ENCODE assay signal across 8 mouse cellular contexts in genomic region chr1:36744268-36744944, GRCm38 (mm10). TPM values are rescaled to one million over a fixed set of nuclear protein-coding genes. Genes with fewer than 3 reads are reported as not detected.
A peak's percentile ranks its signal among the peaks of the same experiment; 100 is the strongest.
DNase-seq lines count a peak whose midpoint lies in the region; ATAC-seq and TF ChIP-seq lines count a peak whose summit lies in the region.

No protein-coding gene starts in this region.

- H3K36me3 ChIP-seq in MEL (ENCODE audit: control insufficient read depth in 1 of 2, insufficient read depth in 2 of 2, low read length in 2 of 2) = no peaks in the 10 kb centered on the region
- no peaks in the 10 kb centered on the region for H3K36me3 ChIP-seq in forebrain, embryonic 16.5 days (ENCODE audit: control insufficient read depth, insufficient read depth)

- DNase-seq in MEL (ENCODE audit: low read depth, low spot score) = peak; percentile 70
- DNase-seq in cerebellum, adult 11 months = peak; percentile 73
- peak; percentile 60 to 72 for DNase-seq in layer of hippocampus, adult 2 months (ENCODE audit: low spot score in 2 of 2)
- peak; percentile 64 to 65 for DNase-seq in lung, adult 18-20 months
- DNase-seq in thymus, adult 18-20 months = peak; percentile 60 to 71

- no peak for TF ChIP-seq POLR2A in MEL (IDR thresholded peaks at IDR 0.05; ENCODE audit: control insufficient read depth in 1 of 2, insufficient read depth in 1 of 2, low read depth in 1 of 2, low read length in 2 of 2, poor library complexity in 1 of 2)

- peaks cover 0 to 4% of the 10 kb centered on the region in 2 experiments; a peak in 2 of 4 replicates for H3K27me3 ChIP-seq in MEL (ENCODE audit: control insufficient read depth in 1 of 2, insufficient read depth in 2 of 2, low read length in 2 of 2)
- no peaks in the 10 kb centered on the region for H3K27me3 ChIP-seq in forebrain, embryonic 16.5 days (replicated peaks; ENCODE audit: control insufficient read depth, insufficient read depth, low read length)

- no peak for TF ChIP-seq EP300 in MEL (IDR thresholded peaks at IDR 0.05; ENCODE audit: low read depth in 1 of 2, low read length in 2 of 2)

- H3K79me2 ChIP-seq in MEL (ENCODE audit: control insufficient read depth, insufficient read depth, low read length, poor library complexity) = no peaks in the 10 kb centered on the region

- TF ChIP-seq CTCF in MEL (IDR thresholded peaks at IDR 0.05 in 2 of 3, conservative IDR thresholded peaks at IDR 0.05 in 1 of 3; ENCODE audit: control insufficient read depth in 1 of 3, insufficient read depth in 1 of 3, low read depth in 2 of 3, low read length in 3 of 3, poor library complexity in 1 of 3, severe bottlenecking in 1 of 3) = peak; percentile 76 to 81 (median 77)
- peak; percentile 90 for TF ChIP-seq CTCF in layer of hippocampus, adult 2 months (conservative IDR thresholded peaks at IDR 0.05)

- H3K4me1 ChIP-seq in MEL (ENCODE audit: control insufficient read depth in 1 of 2, insufficient read depth in 2 of 2, low read length in 2 of 2) = peaks cover 0 to 5% of the 10 kb centered on the region in 2 experiments; a peak in 1 of 4 replicates
- H3K4me1 ChIP-seq in forebrain, embryonic 16.5 days (replicated peaks; ENCODE audit: control insufficient read depth, insufficient read depth, low read length) = peaks cover 6% of the 10 kb centered on the region

- 21% methylated on average over 17 of the region's 17 CpGs for WGBS in forebrain, embryonic 16.5 days

- peak; percentile 89 for ATAC-seq in forebrain, embryonic 16.5 days
- peak; percentile 70 to 76 for ATAC-seq in hematopoietic stem cell, adult 5-6 weeks (replicated peaks in 1 of 2; ENCODE audit: insufficient read depth in 1 of 2, low FRiP score in 2 of 2, low TSS enrichment in 1 of 2, low read depth in 1 of 2, poor library complexity in 2 of 2, severe bottlenecking in 2 of 2)
- ATAC-seq in neutrophil, adult 5-6 weeks (ENCODE audit: extremely low read depth, insufficient number of reproducible peaks, low FRiP score, poor library complexity, severe bottlenecking) = peak; percentile 77

- H3K27ac ChIP-seq in MEL (ENCODE audit: control insufficient read depth, low read depth, low read length) = no peak overlapping the region
- peak overlapping the region; percentile 1; the same call in 1 of the 2 replicates for H3K27ac ChIP-seq in forebrain, embryonic 16.5 days (ENCODE audit: low read length)
- peak overlapping the region; percentile 79 for H3K27ac ChIP-seq in layer of hippocampus, adult 2 months

- no peak overlapping the region for H3K4me3 ChIP-seq in MEL (ENCODE audit: control insufficient read depth in 1 of 2, insufficient read depth in 1 of 2, low read depth in 2 of 2, low read length in 2 of 2)
- peak overlapping the region; percentile 37 for H3K4me3 ChIP-seq in forebrain, embryonic 16.5 days (replicated peaks; ENCODE audit: low read length)
- H3K4me3 ChIP-seq in layer of hippocampus, adult 2 months = peak overlapping the region; percentile 43

- H3K9me3 ChIP-seq in MEL (replicated peaks; ENCODE audit: insufficient read depth, low read length) = no peaks in the 10 kb centered on the region
- no peaks in the 10 kb centered on the region for H3K9me3 ChIP-seq in forebrain, embryonic 16.5 days (ENCODE audit: control insufficient read depth, low read length)

- H3K9ac ChIP-seq in MEL (ENCODE audit: control insufficient read depth, low read depth, low read length, poor library complexity, severe bottlenecking) = no peak overlapping the region
- no peak overlapping the region for H3K9ac ChIP-seq in forebrain, embryonic 16.5 days (replicated peaks; ENCODE audit: low read depth, low read length)

- peak; percentile 47 for TF ChIP-seq RAD21 in MEL (IDR thresholded peaks at IDR 0.05; ENCODE audit: low read depth, low read length)

- H3K4me2 ChIP-seq in forebrain, embryonic 16.5 days (ENCODE audit: low read length) = peak overlapping the region; percentile 50

TF ChIP-seq in MEL, 35 proteins besides CTCF, POLR2A, EP300 and RAD21:
- TF ChIP-seq ZKSCAN1 (IDR thresholded peaks at IDR 0.05; ENCODE audit: low read depth, low read length) (no peak), USF2 (IDR thresholded peaks at IDR 0.05; ENCODE audit: borderline replicate concordance in 1 of 2, insufficient read depth in 1 of 2, low read depth in 1 of 2, low read length in 2 of 2) (no peak), RCOR1 (IDR thresholded peaks at IDR 0.05; ENCODE audit: low read depth, low read length) (no peak), BHLHE40 (IDR thresholded peaks at IDR 0.05; ENCODE audit: borderline replicate concordance, low read depth, low read length) (no peak), TAL1 (IDR thresholded peaks at IDR 0.05; ENCODE audit: low read length) (no peak), SMC3 (IDR thresholded peaks at IDR 0.05; ENCODE audit: low read depth, low read length) (peak; percentile 76), USF1 (IDR thresholded peaks at IDR 0.05; ENCODE audit: low read depth, low read length) (no peak), MEF2A (IDR thresholded peaks at IDR 0.05; ENCODE audit: extremely low read depth, insufficient replicate concordance, low read depth, low read length, poor library complexity, severe bottlenecking) (no peak), ELF1 (IDR thresholded peaks at IDR 0.05; ENCODE audit: low read depth, low read length) (no peak), ZC3H11A (IDR thresholded peaks at IDR 0.05; ENCODE audit: low read depth, low read length) (peak; percentile 36; the same call in 1 of the 2 replicates), CHD1 (IDR thresholded peaks at IDR 0.05; ENCODE audit: low read depth, low read length) (no peak), MAFK (IDR thresholded peaks at IDR 0.05; ENCODE audit: borderline replicate concordance, low read depth, low read length) (no peak), CHD2 (IDR thresholded peaks at IDR 0.05; ENCODE audit: low read length) (no peak), UBTF (IDR thresholded peaks at IDR 0.05; ENCODE audit: borderline replicate concordance, insufficient read depth, low read depth, low read length) (no peak), NRF1 (IDR thresholded peaks at IDR 0.05; ENCODE audit: insufficient read depth, low read depth, low read length, poor library complexity, severe bottlenecking) (no peak), ETS1 (IDR thresholded peaks at IDR 0.05; ENCODE audit: low read depth, low read length) (no peak)

RNA-seq across cellular contexts. Expression of gene Zap70, which starts 17.2 kb away (rescaled TPM):
- total RNA-seq in MEL (2012; rRNA removed) = not detected in 2 replicates
- not detected for polyA plus RNA-seq in MEL (2012; ENCODE audit: insufficient read depth in 1 of 2, insufficient read length in 2 of 2, low read depth in 1 of 2, low replicate concordance in 2 of 2, missing spikeins in 1 of 2)
- polyA plus RNA-seq in forebrain, embryonic 16.5 days (2015; fragmentation: Nextera tagmentation; extraction: Ambion mirVana) = 1.2 and 1.4 TPM in 2 replicates
- total RNA-seq in hematopoietic stem cell, adult 5-6 weeks (2017) = 0.40 and 0.94 TPM in 2 replicates
- 1 to 10 TPM; 3.9 to 5.0 TPM for total RNA-seq in layer of hippocampus, adult 2 months (2021)
- total RNA-seq in neutrophil, adult 5-6 weeks (2017) = 7.1 and 12.8 TPM in 2 replicates

RNA-seq across cellular contexts. Expression of gene Actr1b, which starts 30.2 kb away (rescaled TPM):
- 71.0 and 86.1 TPM in 2 replicates for total RNA-seq in MEL (2012; rRNA removed)
- polyA plus RNA-seq in MEL (2012; ENCODE audit: insufficient read depth in 1 of 2, insufficient read length in 2 of 2, low read depth in 1 of 2, low replicate concordance in 2 of 2, missing spikeins in 1 of 2) = 100 to 1,000 TPM in 1 of 2 experiments, not detected in 1; 106 TPM
- polyA plus RNA-seq in forebrain, embryonic 16.5 days (2015; fragmentation: Nextera tagmentation; extraction: Ambion mirVana) = 101 and 109 TPM in 2 replicates
- 45.0 and 61.4 TPM in 2 replicates for total RNA-seq in hematopoietic stem cell, adult 5-6 weeks (2017)
- total RNA-seq in layer of hippocampus, adult 2 months (2021) = 100 to 1,000 TPM; 248 to 282 TPM
- total RNA-seq in neutrophil, adult 5-6 weeks (2017) = 53.7 and 59.8 TPM in 2 replicates

RNA-seq across cellular contexts. Expression of gene 4933424G06Rik, which starts 34.5 kb away (rescaled TPM):
- not detected in 2 replicates for total RNA-seq in MEL (2012; rRNA removed)
- polyA plus RNA-seq in MEL (2012; ENCODE audit: insufficient read depth in 1 of 2, insufficient read length in 2 of 2, low read depth in 1 of 2, low replicate concordance in 2 of 2, missing spikeins in 1 of 2) = not detected
- polyA plus RNA-seq in forebrain, embryonic 16.5 days (2015; fragmentation: Nextera tagmentation; extraction: Ambion mirVana) = 0.77 TPM in 1 of 2 replicates, not detected in the other
- not detected in 2 replicates for total RNA-seq in hematopoietic stem cell, adult 5-6 weeks (2017)
- total RNA-seq in layer of hippocampus, adult 2 months (2021) = 1 to 10 TPM in 1 of 2 experiments, under 1 TPM in 1; 0.96 to 1.4 TPM
- total RNA-seq in neutrophil, adult 5-6 weeks (2017) = not detected in 2 replicates

RNA-seq across cellular contexts. Expression of gene Cox5b, which starts 53.2 kb away (rescaled TPM):
- total RNA-seq in MEL (2012; rRNA removed) = 498 and 541 TPM in 2 replicates
- polyA plus RNA-seq in MEL (2012; ENCODE audit: insufficient read depth in 1 of 2, insufficient read length in 2 of 2, low read depth in 1 of 2, low replicate concordance in 2 of 2, missing spikeins in 1 of 2) = 1,000 to 10,000 TPM in 1 of 2 experiments, not detected in 1; 1,152 TPM
- 480 and 516 TPM in 2 replicates for polyA plus RNA-seq in forebrain, embryonic 16.5 days (2015; fragmentation: Nextera tagmentation; extraction: Ambion mirVana)
- total RNA-seq in hematopoietic stem cell, adult 5-6 weeks (2017) = 317 and 437 TPM in 2 replicates
- 100 to 1,000 TPM; 610 to 649 TPM for total RNA-seq in layer of hippocampus, adult 2 months (2021)
- total RNA-seq in neutrophil, adult 5-6 weeks (2017) = 136 and 171 TPM in 2 replicates

Comparison
In these comparisons a context has a peak if more than half of its experiments do, and no peak if none do; other contexts are left out.
1. H3K4me3 ChIP-seq: peak in forebrain, embryonic 16.5 days (single experiment) and layer of hippocampus, adult 2 months (single experiment); none in MEL (0 of 2).
2. Peak in every context shown above with its lines, with median percentiles within 50 percentile points of each other: DNase-seq and ATAC-seq.